Mouse (Mus musculus): ENCODE data around the gene Arhgef5. TPM values are rescaled to one million over a fixed set of nuclear protein-coding genes. Genes with fewer than 3 reads are reported as not detected.

Gene Arhgef5
- polyA plus RNA-seq (2012; rRNA removed) = 3.7 and 4.3 TPM in 2 replicates

GRCm38 (mm10) chr6:43265363-43266041 is at the start of gene Arhgef5:
Gene Arhgef5, plus strand, starts transcription at chr6:43265582.

GRCm38 (mm10) chr6:43231255-43231654 is 34.1 kb upstream of the Arhgef5 start, which contains the start of gene Olfr47:
Gene Olfr47, plus strand, starts transcription at chr6:43231529.

GRCm38 (mm10) chr6:43309454-43309853 is 44.1 kb downstream of the Arhgef5 start, which contains the start of gene Nobox:
Gene Nobox, minus strand, starts transcription at chr6:43309554.

Other genes starting within 250 kb of the Arhgef5 start
- 0.03 TPM in 1 of 2 replicates, not detected in the other for gene Olfr441, start 159.2 kb upstream of the Arhgef5 start, polyA plus RNA-seq (2012; rRNA removed)
- gene Olfr237-ps1, start 119.0 kb upstream of the Arhgef5 start, polyA plus RNA-seq (2012; rRNA removed) = 0.05 and 0.08 TPM in 2 replicates
- gene Olfr437, start 102.3 kb upstream of the Arhgef5 start, polyA plus RNA-seq (2012; rRNA removed) = not detected in 2 replicates
- gene Olfr13, start 93.4 kb upstream of the Arhgef5 start, polyA plus RNA-seq (2012; rRNA removed) = 0.01 TPM in 2 replicates
- gene Olfr435, start 68.4 kb upstream of the Arhgef5 start, polyA plus RNA-seq (2012; rRNA removed) = not detected in 2 replicates
- not detected in 2 replicates for gene Olfr434, start 52.6 kb upstream of the Arhgef5 start, polyA plus RNA-seq (2012; rRNA removed)
- not detected in 2 replicates for gene Olfr47, start 34.1 kb upstream of the Arhgef5 start, polyA plus RNA-seq (2012; rRNA removed)
- 0.04 and 0.07 TPM in 2 replicates for gene Nobox, start 44.0 kb downstream of the Arhgef5 start, polyA plus RNA-seq (2012; rRNA removed)